Mouse (Mus musculus) stomach, embryonic 16.5 days (tissue): ENCODE measurements at regions not wholly inside any gene's neighbourhood (a gene's known extent, or its start where the extent isn't known, plus 50 kb on each side); places are given as distances from the start of the nearest gene placed in this dataset.

Experiments used
- ATAC-seq: fragments of 200-750 bp; cut with Nextera tagmentation; 2 replicates; pipeline ENCODE4 v1.8.0; 2017; ENCODE audit warnings: moderate number of reproducible peaks, moderate TSS enrichment; ENCODE audit not compliant: insufficient read depth, low FRiP score
- H3K27ac ChIP-seq: fragments of 300-500 bp; sonication (generic); 2 replicates; pipeline ENCODE4 v1.5.1; 2014; ENCODE audit warnings: low read length
- H3K27me3 ChIP-seq: fragments of 300-500 bp; sonication (generic); 2 replicates; pipeline ENCODE4 v1.6.1; 2014; ENCODE audit warnings: low read length, control low read depth, mixed read lengths; ENCODE audit not compliant: control insufficient read depth, insufficient read depth
- H3K36me3 ChIP-seq: fragments of 300-500 bp; sonication (generic); 2 replicates; pipeline ENCODE4 v1.6.1; 2014; ENCODE audit warnings: low read length; ENCODE audit not compliant: control insufficient read depth, insufficient read depth
- H3K4me1 ChIP-seq: fragments of 300-500 bp; sonication (generic); 2 replicates; pipeline ENCODE4 v1.6.1; 2014; ENCODE audit warnings: low read length, control low read depth, mixed read lengths; ENCODE audit not compliant: control insufficient read depth, insufficient read depth
- H3K4me2 ChIP-seq: fragments of 300-500 bp; sonication (generic); 2 replicates; pipeline ENCODE4 v1.6.1; 2014; ENCODE audit warnings: low read depth, low read length, mixed read lengths
- H3K4me3 ChIP-seq: fragments of 300-500 bp; sonication (generic); replicated peaks from 2 replicates; pipeline ENCODE4 v1.5.1; 2014; ENCODE audit warnings: mild to moderate bottlenecking, low read length
- H3K9ac ChIP-seq: fragments of 300-500 bp; sonication (generic); 2 replicates; pipeline ENCODE4 v1.6.1; 2014; ENCODE audit warnings: low read length
- H3K9me3 ChIP-seq: fragments of 300-500 bp; sonication (generic); replicated peaks from 2 replicates; pipeline ENCODE4 v1.6.1; 2016; ENCODE audit warnings: low read length, control low read depth; ENCODE audit not compliant: control insufficient read depth
- WGBS: fragments of 180-500 bp; shearing (Covaris S2); extraction: QIAGEN DNeasy Blood & Tissue Kit; methylation state at CpG from one replicate; pipeline ENCODE4 v1.1.7; 2014; 5-methylcytosine and 5-hydroxymethylcytosine counted together

- WGBS = 87% methylated on average over 2 of the region's 2 CpGs
- H3K4me2 ChIP-seq = no peak overlapping the region
- no peaks in the 10 kb centered on the region for H3K9me3 ChIP-seq
- H3K27ac ChIP-seq = no peak overlapping the region
- no peak overlapping the region for H3K9ac ChIP-seq
- no peak for ATAC-seq
- H3K4me3 ChIP-seq = no peak overlapping the region
- peaks cover 18% of the 10 kb centered on the region for H3K4me1 ChIP-seq
- H3K27me3 ChIP-seq = no peaks in the 10 kb centered on the region
- no peaks in the 10 kb centered on the region for H3K36me3 ChIP-seq
These were observed 253.9 kb downstream of the Ptprc start for GRCm38 (mm10) chr1:137921592-137921991.

GRCm38 (mm10) chr1:137919739-137920563 is 255.6 kb downstream of the Ptprc start:
- Histone ChIP-seq H3K27me3 (no peaks in the 10 kb centered on the region), H3K27ac (no peak overlapping the region), H3K4me3 (no peak overlapping the region), H3K9me3 (no peaks in the 10 kb centered on the region), H3K4me2 (no peak overlapping the region), H3K36me3 (no peaks in the 10 kb centered on the region), H3K4me1 (peaks cover 13% of the 10 kb centered on the region), H3K9ac (no peak overlapping the region)
- ATAC-seq = no peak
- 67% methylated on average over 6 of the region's 6 CpGs for WGBS

- peaks cover 7% of the 10 kb centered on the region for H3K4me1 ChIP-seq
These were observed 258.1 kb downstream of the Ptprc start for GRCm38 (mm10) chr1:137917449-137917848.

GRCm38 (mm10) chr1:137906883-137907282 is 268.6 kb downstream of the Ptprc start:
- whole genome bisulfite sequencing = 35% methylated on average over 5 of the region's 5 CpGs
- H3K27ac ChIP-seq = no peak overlapping the region

More at GRCm38 (mm10) chr1:137917449-137917848, 258.1 kb downstream of the Ptprc start:
- H3K9me3 ChIP-seq = no peaks in the 10 kb centered on the region
- H3K9ac ChIP-seq = no peak overlapping the region
- no peak overlapping the region for H3K4me2 ChIP-seq
- no peaks in the 10 kb centered on the region for H3K36me3 ChIP-seq
- H3K27me3 ChIP-seq = no peaks in the 10 kb centered on the region
- no peak overlapping the region for H3K4me3 ChIP-seq
- 91% methylated on average over 1 of the region's 1 CpGs for WGBS
- H3K27ac ChIP-seq = no peak overlapping the region
- no peak for ATAC-seq

GRCm38 (mm10) chr1:137906477-137906876 is 269.0 kb downstream of the Ptprc start:
- WGBS = 41% methylated on average over 3 of the region's 3 CpGs
- Histone ChIP-seq H3K4me3 (no peak overlapping the region), H3K4me2 (no peak overlapping the region), H3K27me3 (no peaks in the 10 kb centered on the region), H3K9me3 (no peaks in the 10 kb centered on the region), H3K9ac (no peak overlapping the region), H3K4me1 (peaks cover 19% of the 10 kb centered on the region), H3K36me3 (no peaks in the 10 kb centered on the region), H3K27ac (no peak overlapping the region)
- ATAC-seq = no peak

More at GRCm38 (mm10) chr1:137906883-137907282, 268.6 kb downstream of the Ptprc start:
- Histone ChIP-seq H3K4me2 (no peak overlapping the region), H3K4me1 (peaks cover 18% of the 10 kb centered on the region), H3K4me3 (no peak overlapping the region), H3K27me3 (no peaks in the 10 kb centered on the region), H3K9me3 (no peaks in the 10 kb centered on the region), H3K9ac (no peak overlapping the region), H3K36me3 (no peaks in the 10 kb centered on the region)
- no peak for ATAC-seq

GRCm38 (mm10) chr1:137905566-137905965 is 269.9 kb downstream of the Ptprc start:
- WGBS = 65% methylated on average over 5 of the region's 5 CpGs
- Histone ChIP-seq H3K4me3 (no peak overlapping the region), H3K4me2 (no peak overlapping the region), H3K9ac (no peak overlapping the region), H3K27me3 (no peaks in the 10 kb centered on the region), H3K27ac (no peak overlapping the region), H3K4me1 (peaks cover 19% of the 10 kb centered on the region), H3K36me3 (no peaks in the 10 kb centered on the region), H3K9me3 (no peaks in the 10 kb centered on the region)
- no peak for ATAC-seq

GRCm38 (mm10) chr1:137903351-137903750 is 272.2 kb downstream of the Ptprc start:
- 55% methylated on average over 4 of the region's 4 CpGs for WGBS
- Histone ChIP-seq H3K4me2 (peak overlapping the region; percentile 38; the same call in 1 of the 2 replicates), H3K36me3 (no peaks in the 10 kb centered on the region), H3K9ac (no peak overlapping the region), H3K9me3 (no peaks in the 10 kb centered on the region), H3K4me1 (peaks cover 19% of the 10 kb centered on the region), H3K4me3 (no peak overlapping the region), H3K27ac (no peak overlapping the region), H3K27me3 (no peaks in the 10 kb centered on the region)
- no peak for ATAC-seq

GRCm38 (mm10) chr1:137902859-137903258 is 272.6 kb downstream of the Ptprc start:
- 50% methylated on average over 6 of the region's 6 CpGs for WGBS
- H3K4me2 ChIP-seq = peak overlapping the region; percentile 38
- H3K36me3 ChIP-seq = no peaks in the 10 kb centered on the region
- no peak overlapping the region for H3K27ac ChIP-seq
- no peaks in the 10 kb centered on the region for H3K9me3 ChIP-seq
- H3K27me3 ChIP-seq = no peaks in the 10 kb centered on the region
- peaks cover 21% of the 10 kb centered on the region for H3K4me1 ChIP-seq
- no peak for ATAC-seq
- no peak overlapping the region for H3K4me3 ChIP-seq
- H3K9ac ChIP-seq = no peak overlapping the region

GRCm38 (mm10) chr1:137901996-137902395 is 273.5 kb downstream of the Ptprc start:
- 66% methylated on average over 4 of the region's 4 CpGs for WGBS
- peak overlapping the region; percentile 16; the same call in 1 of the 2 replicates for H3K4me3 ChIP-seq

More at GRCm38 (mm10) chr1:137901996-137902395, 273.5 kb downstream of the Ptprc start:
- Histone ChIP-seq H3K27me3 (no peaks in the 10 kb centered on the region), H3K9me3 (no peaks in the 10 kb centered on the region), H3K36me3 (no peaks in the 10 kb centered on the region), H3K27ac (no peak overlapping the region), H3K9ac (no peak overlapping the region), H3K4me2 (peak overlapping the region; percentile 38), H3K4me1 (peaks cover 21% of the 10 kb centered on the region)
- no peak for ATAC-seq
